Mouse (Mus musculus) frontal cortex, adult 2 months (tissue): Measurements from ENCODE around the gene Ifrd2. TPM values are rescaled to one million over a fixed set of nuclear protein-coding genes. Genes with fewer than 3 reads are reported as not detected.
"Not testable (repeated sequence)": the region's sequence is repeated elsewhere in the genome, so short reads cannot be mapped to it uniquely, and the experiment has no call there.

ENCODE experiments used
- DNase-seq, 2 experiments: peaks; one replicate each; pipeline ENCODE4 v3.0.0; 2022; ENCODE audit warnings: low spot score in 1 of 2; ENCODE audit errors: extremely low spot score in 1 of 2
- polyA plus RNA-seq: library from polyadenylated mRNA; depleted of rRNA; stranded (reverse); fragments of >200 nt; gene quantifications from 2 replicates; pipeline ENCODE4 v1.2.3, GENCODE M21; 2012

Gene Ifrd2
- polyA plus RNA-seq, 1 experiment, result 18.8 TPM

DNA sequence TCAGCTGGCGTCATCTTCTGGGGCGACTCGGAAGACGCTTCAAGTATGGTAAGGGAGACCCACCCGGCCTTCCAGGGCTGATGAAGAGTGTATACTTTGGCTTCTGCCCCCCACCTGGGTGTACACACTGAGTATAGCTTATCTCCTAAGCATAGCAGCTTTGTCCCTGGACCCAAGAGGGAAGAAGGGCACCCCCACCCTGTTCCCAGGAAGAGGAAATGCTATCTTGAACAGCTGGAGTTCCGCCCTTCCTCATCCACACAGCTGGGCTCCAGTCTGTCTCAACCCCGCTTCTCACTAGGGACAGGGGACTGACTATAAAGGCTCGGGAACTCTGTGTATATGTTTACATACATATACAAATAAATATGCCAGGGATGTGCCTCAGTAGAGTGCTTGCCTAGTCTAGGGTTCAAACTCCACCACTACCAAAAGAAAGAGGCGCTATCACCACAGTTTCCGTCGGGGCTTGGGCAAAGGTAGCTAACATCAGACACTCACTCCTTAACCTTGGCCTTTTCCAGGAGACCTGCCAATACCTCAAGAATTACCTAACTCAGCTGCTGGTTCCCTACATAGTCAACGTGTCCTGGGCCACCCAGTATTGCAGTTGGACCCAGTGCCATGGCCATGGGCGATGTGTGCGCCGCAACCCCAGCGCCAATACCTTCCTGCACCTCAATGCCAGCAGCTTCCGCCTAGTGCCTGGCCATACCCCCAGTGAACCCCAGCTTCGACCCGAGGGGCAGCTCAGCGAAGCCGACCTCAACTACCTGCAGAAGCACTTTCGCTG, 15.7 kb upstream of the Ifrd2 start:
- DNase-seq, result no peak

GRCm38 (mm10) chr9:107572327-107572662, 15.1 kb upstream of the Ifrd2 start:
- no peak for DNase-seq

GRCm38 (mm10) chr9:107573774-107574173, 13.7 kb upstream of the Ifrd2 start:
- DNase-seq, result not testable (repeated sequence)

DNA sequence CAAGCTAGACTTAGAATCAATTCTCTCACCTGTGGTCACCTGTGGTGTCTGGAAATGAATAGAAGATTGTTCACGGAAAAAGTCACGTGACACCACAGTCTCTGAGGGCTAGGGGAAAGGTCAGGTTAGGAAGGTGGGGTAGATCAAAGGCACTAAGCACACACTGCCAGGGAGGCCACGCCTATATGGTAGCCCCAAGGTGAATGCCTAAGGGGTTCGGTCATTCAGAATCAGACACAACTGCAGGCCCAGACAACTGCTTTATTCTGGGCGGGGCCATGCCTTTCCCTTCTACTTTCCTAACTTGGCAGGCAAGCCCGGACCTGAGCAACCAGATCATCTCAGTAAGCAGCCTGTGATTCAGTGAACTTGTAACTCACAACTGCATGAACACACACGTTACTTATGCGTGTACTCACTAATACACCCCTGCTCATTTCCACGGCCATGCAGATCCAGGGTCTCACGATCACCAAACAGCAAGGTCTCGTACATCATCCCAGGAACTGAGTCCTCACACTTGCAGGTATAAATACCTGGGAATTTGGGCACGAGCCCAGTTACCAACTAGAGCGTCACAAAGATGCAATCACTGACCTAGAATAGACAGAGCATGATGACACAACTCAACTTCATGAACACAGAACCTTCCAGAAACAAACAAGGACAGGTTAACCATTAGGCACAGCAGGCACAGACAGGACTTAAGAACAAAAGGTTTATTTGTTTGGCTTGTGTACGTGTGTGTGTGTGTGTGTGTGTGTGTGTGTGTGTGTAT, 11.7 kb upstream of the Ifrd2 start:
- no peak for DNase-seq

DNA sequence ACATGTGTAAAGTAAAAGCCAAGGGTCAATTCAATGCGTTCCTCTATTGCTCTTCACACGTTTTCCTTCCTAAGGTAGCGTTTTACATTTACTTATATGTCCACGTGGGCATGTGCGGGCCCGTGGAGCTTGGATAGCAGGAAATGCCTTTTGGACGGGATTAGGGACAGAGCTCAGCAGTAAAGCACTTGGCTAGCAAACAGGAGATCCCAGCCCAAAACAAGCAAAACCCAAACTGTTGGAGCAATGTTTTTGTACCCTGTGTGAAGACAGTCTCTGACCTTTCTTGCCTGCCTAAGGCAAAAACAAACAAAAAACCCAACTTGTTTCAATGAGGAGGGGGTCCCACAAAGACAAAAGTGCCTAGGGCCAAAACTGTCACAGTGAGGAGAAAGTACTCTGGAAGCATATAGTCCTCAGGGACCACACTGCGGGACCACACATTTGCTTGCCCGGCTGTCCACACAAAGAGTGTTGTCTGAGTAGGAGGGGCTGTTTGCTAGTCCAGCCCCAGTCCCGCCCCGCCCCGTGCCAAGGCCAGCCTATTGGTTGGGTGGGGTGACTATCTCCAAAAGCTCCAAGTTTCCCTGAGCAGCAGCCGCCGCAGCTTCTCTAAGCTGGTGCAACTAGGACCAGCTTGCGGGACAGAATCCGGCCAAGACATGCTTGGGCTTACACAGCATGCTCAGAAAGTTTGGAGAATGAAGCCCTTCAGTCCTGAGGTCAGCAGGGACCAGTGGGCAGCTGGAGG, 10.9 kb upstream of the Ifrd2 start, which contains the start of gene Hyal1:
Hyal1 (plus strand) TSS at position 571 of the 751 bp plus-strand sequence.
- peak in 1 of 2 experiments; percentile 44 for DNase-seq

GRCm38 (mm10) chr9:107577871-107578270, 9.6 kb upstream of the Ifrd2 start:
- DNase-seq, result no peak

GRCm38 (mm10) chr9:107578587-107578986, 8.9 kb upstream of the Ifrd2 start, which contains the start of gene Naa80:
TSS of gene Naa80 (plus strand) at chr9:107578887.
- no peak for DNase-seq

DNA sequence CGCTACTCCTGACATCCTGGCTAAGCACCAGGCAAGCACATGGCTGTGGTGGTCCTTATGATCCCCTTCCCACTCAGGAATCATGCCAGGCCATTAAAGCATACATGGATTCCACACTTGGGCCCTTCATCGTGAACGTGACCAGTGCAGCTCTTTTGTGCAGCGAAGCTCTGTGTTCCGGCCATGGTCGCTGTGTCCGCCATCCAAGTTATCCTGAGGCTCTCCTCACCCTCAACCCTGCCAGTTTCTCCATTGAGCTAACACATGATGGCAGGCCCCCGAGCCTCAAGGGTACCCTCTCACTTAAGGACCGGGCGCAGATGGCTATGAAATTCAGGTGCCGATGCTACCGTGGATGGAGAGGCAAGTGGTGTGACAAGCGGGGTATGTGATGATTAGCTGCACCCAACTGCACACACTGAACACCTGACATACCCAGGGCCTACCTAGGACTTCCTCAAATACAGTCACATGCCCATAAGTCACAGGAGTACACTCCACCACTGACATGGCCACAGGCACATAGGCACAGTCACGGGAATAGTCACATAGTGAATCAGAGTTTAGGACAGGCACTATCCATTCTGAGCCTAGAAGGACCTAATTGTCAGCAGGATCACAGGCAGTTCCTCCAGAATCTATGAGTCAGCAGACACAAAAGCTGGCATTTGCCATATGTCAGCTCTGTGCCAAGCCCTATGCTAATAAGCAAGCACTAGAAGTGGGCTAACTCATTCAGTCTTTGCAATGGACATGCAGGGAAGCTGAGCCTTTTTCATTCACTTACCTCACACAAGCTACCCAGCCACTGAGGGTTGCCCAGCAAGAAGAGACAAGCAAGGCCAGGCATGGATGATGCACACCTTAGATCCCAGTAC, 8.2 kb upstream of the Ifrd2 start:
- no peak for DNase-seq

- peak; percentile 83 to 93 for DNase-seq
These were observed 6.7 kb upstream of the Ifrd2 start, which contains the start of gene Hyal3 for GRCm38 (mm10) chr9:107580501-107581317. TSS of gene Hyal3 (plus strand) at chr9:107580818.

- no peak for DNase-seq
These were observed 5.9 kb upstream of the Ifrd2 start for GRCm38 (mm10) chr9:107581584-107581983.

DNA sequence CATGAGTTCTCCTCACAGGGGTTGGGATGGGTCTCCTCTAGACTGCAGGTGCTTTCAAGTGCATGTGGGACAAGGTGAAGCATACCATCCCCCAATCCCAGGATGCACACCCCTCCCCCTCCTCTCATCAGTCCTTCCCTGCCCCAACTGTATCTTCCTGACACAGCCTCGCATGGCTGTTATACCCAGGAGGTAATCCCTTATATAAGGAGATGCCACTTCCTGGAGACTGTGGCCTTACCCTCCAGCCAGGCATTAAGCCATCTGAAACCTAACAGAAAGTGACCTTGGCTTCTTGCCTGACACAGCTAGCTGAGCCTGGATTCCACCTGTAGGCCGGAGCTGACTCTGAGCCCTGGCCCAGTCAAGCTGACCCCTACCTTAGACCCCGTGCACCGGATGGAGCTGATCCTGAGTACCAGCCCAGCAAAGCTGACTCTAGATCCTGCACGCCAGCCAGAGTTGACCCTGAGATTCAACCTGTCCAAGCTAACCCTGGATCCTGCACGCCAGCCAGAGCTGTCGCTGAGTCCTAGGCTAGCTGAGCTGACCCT, 4.9 kb upstream of the Ifrd2 start:
- DNase-seq, result no peak

DNA sequence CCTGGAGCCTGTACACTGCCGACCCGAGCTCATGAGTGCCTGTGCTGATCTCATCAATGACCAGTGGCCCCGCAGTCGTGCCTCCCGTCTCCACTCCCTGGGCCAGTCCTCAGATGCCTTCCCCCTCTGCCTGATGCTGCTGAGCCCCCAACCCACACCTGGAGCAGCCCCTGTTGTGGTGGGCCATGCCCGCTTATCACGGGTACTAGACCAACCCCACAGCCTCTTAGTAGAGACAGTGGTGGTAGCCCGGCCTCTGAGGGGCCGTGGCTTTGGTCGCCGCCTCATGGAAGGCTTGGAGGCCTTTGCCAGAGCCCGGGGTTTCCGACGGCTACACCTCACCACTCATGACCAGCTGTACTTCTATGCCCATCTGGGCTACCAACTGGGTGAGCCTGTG, 4.3 kb upstream of the Ifrd2 start:
- no peak for DNase-seq

DNA sequence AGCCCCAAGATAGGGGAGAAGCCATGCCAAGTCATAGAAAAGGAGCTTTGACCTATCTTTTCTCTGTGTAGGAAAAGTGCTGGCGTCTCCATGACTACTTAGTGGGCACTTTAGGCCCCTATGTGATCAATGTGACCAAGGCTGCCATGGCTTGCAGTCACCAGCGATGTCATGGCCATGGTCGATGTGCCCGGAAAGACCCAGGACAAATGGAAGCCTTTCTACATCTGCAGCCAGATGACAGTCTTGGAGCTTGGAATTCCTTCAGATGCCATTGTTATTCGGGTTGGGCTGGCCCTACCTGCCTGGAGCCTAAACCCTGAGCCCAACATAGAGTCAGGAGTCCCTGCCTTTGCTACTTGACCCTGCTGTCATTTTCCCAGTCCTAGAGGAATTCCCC, 938 bp upstream of the Ifrd2 start:
- DNase-seq, result no peak

DNA sequence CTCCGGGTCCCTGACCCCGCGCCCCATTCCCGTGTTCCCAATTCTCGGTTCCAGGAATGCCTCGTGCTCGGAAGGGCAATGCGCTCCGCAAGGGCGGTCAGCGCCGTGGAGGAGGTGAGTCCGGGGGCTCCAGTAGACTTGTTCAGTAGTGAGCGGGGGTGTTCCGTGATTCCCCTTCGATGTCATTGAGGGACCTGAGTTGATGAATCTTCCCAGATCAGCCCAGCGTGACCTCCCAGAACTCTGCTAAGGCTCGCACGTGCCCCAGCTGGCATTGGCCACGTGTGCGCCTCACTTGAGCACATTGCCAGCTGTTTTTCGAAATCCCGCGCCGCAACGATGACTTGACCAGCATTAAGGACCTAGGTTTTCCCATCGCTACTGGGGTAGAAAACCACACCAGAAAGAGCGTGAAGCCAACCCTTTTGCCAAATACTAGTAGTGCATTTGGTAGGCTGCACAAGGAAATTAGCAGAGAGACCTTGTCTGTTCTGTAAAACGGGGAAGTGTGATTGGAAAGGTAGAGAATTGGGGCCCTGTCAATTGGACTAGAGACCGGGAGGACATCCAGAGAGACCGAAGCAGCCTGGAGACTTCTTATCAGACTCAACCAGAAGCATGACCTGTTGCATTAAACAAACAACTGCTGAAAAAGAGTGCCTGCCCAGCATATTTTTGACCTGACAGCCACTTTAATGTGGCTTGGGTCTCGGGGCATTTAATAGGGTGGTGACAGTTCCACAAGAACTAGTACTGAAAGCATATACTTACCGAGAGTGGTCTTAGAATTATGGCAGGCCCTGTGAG, 594 bp downstream of the Ifrd2 start:
- DNase-seq, result peak in 1 of 2 experiments; percentile 47

DNA sequence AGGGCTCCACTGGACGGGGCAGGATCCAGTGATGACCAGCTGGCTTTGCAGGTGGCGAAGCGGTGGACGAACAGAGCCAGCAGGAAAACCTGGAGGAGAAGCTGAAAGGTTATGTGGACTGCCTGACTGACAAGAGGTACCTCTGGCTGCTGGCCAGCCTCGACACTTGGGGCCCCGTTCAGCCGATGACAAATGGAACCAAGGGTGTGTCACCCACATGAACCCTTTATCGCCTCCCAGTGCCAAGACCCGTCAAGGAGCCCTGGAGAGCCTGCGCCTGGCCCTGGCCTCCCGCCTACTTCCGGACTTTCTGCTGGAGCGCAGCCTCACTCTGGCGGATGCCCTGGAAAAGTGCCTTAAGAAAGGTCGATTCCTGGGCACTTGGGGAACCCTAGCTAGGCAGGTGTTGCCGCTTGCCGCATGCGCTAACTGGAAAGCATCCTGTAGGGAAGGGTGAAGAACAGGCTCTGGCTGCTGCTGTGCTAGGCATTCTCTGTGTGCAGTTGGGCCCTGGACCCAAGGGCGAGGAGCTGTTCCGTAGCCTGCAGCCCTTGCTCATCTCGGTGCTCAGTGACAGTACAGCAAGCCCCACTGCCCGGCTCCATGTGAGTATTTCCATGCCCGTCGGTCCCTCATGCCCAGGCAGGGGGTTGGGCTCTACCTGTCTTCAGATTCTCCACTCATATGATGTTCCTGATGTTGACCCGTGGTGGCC, 2.8 kb downstream of the Ifrd2 start:
- DNase-seq, result no peak

- no peak for DNase-seq
These were observed 3.3 kb downstream of the Ifrd2 start for GRCm38 (mm10) chr9:107590773-107591060.

DNA sequence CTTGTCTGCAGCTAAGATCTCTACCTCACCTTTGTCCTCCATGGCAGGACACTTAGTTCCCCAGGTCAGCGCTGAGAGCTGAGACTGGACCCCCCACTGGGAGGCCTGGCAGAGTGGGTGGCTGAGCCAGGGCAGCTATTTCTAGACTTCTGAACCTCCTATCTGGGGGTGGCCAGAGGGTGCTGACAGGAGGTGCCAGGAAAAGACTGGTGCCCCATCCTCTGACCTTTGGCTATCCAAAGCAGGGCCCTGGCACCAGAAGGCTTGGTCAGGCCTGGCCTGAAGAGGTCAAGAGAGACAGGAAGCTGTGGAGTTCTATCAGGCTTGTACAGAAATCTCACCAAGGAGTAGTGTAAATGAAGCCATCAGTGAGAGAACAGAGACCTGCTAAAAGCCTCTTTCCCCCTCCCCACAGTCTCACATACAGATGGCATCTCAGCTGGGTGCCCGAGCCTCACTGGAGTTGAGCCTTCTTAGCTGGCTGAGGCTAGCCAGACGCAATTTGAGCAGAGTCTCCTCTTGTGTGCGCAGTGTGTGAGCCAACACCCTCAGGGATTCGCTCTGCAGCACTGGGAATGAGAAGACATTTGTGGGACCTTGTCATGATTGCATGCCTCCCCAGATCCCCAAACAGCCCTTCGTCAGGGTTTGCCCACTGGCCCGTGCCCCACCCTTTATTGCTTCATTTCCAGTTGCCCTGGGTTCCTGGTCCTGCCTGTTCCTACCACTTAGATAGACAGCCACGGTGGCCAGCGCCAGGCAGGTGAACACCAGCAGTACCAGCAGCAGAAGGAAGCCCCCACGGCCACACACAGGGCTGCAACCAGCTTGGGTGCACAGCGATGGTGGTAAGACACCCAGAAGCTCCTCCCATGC, 5.9 kb downstream of the Ifrd2 start:
- DNase-seq, result no peak
